47 mouse cellular contexts compared by ENCODE assay signal in genomic region chr5:137118878-137119277, GRCm38 (mm10). TPM values are rescaled to one million over a fixed set of nuclear protein-coding genes. Genes with fewer than 3 reads are reported as not detected.
"Had no signal": no experiment of that assay in that cellular context is flagged by ENCODE, and none has a peak within 500 bp of the region (broad histone marks: within the 10 kb centered on the region; RNA-seq: fewer than 3 reads in every experiment).

No protein-coding gene starts in this region.

- H3K9ac ChIP-seq: heart, embryonic 12.5 days; heart, embryonic 13.5 days; heart, embryonic 15.5 days; hindbrain, embryonic 12.5 days; hindbrain, embryonic 13.5 days; hindbrain, embryonic 14.5 days; hindbrain, embryonic 15.5 days; intestine, embryonic 15.5 days; kidney, embryonic 15.5 days had no signal

- H3K9me3 ChIP-seq: heart, embryonic 10.5 days; heart, embryonic 13.5 days; heart, embryonic 15.5 days; hindbrain, embryonic 10.5 days; hindbrain, embryonic 12.5 days; hindbrain, embryonic 13.5 days; hindbrain, embryonic 15.5 days; intestine, embryonic 15.5 days; kidney, embryonic 15.5 days had no signal

- H3K27ac ChIP-seq: heart, embryonic 10.5 days; heart, embryonic 13.5 days; heart, embryonic 15.5 days; hindbrain, embryonic 10.5 days; hindbrain, embryonic 12.5 days; hindbrain, embryonic 13.5 days; hindbrain, embryonic 14.5 days; hindbrain, embryonic 15.5 days; hindbrain, postnatal 0 days; intestine, embryonic 15.5 days; kidney, embryonic 15.5 days; kidney, postnatal 0 days; layer of hippocampus, adult 2 months had no signal

- ATAC-seq: hindbrain, embryonic 16.5 days; hindbrain, postnatal 0 days; intestine, embryonic 15.5 days; intestine, embryonic 16.5 days; intestine, postnatal 0 days had no signal

- H3K4me2 ChIP-seq: heart, embryonic 11.5 days; heart, embryonic 12.5 days; heart, embryonic 13.5 days; heart, embryonic 15.5 days; hindbrain, embryonic 12.5 days; hindbrain, embryonic 13.5 days; hindbrain, embryonic 14.5 days; hindbrain, embryonic 15.5 days; intestine, embryonic 15.5 days; kidney, embryonic 15.5 days had no signal

- DNase-seq: heart, postnatal 10 days; heart, postnatal 14 days; heart, postnatal 36 days; heart, postnatal 4 days; kidney, adult 11 months; kidney, adult 18-20 months; kidney, adult 2 months; kidney, adult 8-10 months; kidney, adult 9 months; kidney, postnatal 10 days; kidney, postnatal 14 days; kidney, postnatal 25 days; kidney, postnatal 36 days; kidney, postnatal 4 days; layer of hippocampus, adult 9-11 months; layer of hippocampus, postnatal 36 days had no signal

- H3K36me3 ChIP-seq: hindbrain, embryonic 15.5 days had no signal

- H3K4me3 ChIP-seq: heart, embryonic 10.5 days; heart, embryonic 12.5 days; heart, embryonic 13.5 days; heart, embryonic 15.5 days; hindbrain, embryonic 10.5 days; hindbrain, embryonic 12.5 days; hindbrain, embryonic 13.5 days; hindbrain, embryonic 15.5 days; intestine, embryonic 15.5 days; kidney, embryonic 15.5 days; layer of hippocampus, adult 2 months had no signal

- H3K27me3 ChIP-seq: heart, embryonic 12.5 days; heart, embryonic 13.5 days; heart, embryonic 15.5 days; hindbrain, embryonic 13.5 days; hindbrain, embryonic 15.5 days; intestine, embryonic 15.5 days; kidney, embryonic 15.5 days had no signal

RNA-seq across cellular contexts. Expression of gene Muc3, which starts 30.2 kb away (rescaled TPM):
- total RNA-seq: heart, adult 8-10 months; heart, postnatal 10 days; heart, postnatal 14 days; heart, postnatal 25 days; heart, postnatal 36 days; heart, postnatal 4 days; hindbrain, postnatal 0 days; layer of hippocampus, adult 18-20 months; layer of hippocampus, adult 2 months; layer of hippocampus, adult 8-10 months; layer of hippocampus, postnatal 10 days; layer of hippocampus, postnatal 14 days; layer of hippocampus, postnatal 25 days; layer of hippocampus, postnatal 36 days had no signal
- polyA plus RNA-seq: heart, embryonic 10.5 days; heart, embryonic 11.5 days; heart, embryonic 12.5 days; heart, embryonic 14.5 days; heart, embryonic 15.5 days; heart, postnatal 0 days; hindbrain, embryonic 10.5 days; hindbrain, embryonic 11.5 days; hindbrain, embryonic 12.5 days; hindbrain, embryonic 13.5 days; hindbrain, embryonic 14.5 days; hindbrain, embryonic 15.5 days; hindbrain, embryonic 16.5 days; hindbrain, postnatal 0 days; kidney, adult 2 months; kidney, embryonic 14.5 days; kidney, embryonic 15.5 days; kidney, embryonic 16.5 days had no signal

RNA-seq across cellular contexts. Expression of gene Serpine1, which starts 46.8 kb away (rescaled TPM):
- total RNA-seq: hematopoietic stem cell, adult 5-6 weeks had no signal
- polyA plus RNA-seq: hindbrain, embryonic 10.5 days had no signal
